Mouse (Mus musculus): ENCODE measurements around the gene Tspan17. TPM values are rescaled to one million over a fixed set of nuclear protein-coding genes. Genes with fewer than 3 reads are reported as not detected.

Gene Tspan17
- polyA plus RNA-seq, 2 experiments = 2.6 to 4.4 TPM

GRCm38 (mm10) chr13:54754169-54755080 lies 34.8 kb upstream of the Tspan17 start:
- Histone ChIP-seq H3K27me3 (ENCODE audit: control insufficient read depth, insufficient read depth, low read length) (peaks cover 20% of the 10 kb centered on the region), H3K4me3 (replicated peaks; ENCODE audit: low read length) (no peak overlapping the region), H3K9ac (ENCODE audit: low read depth, low read length, severe bottlenecking) (no peak overlapping the region), H3K27ac (replicated peaks; ENCODE audit: low read depth, low read length) (no peak overlapping the region), H3K4me2 (replicated peaks; ENCODE audit: low read depth, low read length, severe bottlenecking) (no peak overlapping the region), H3K4me1 (ENCODE audit: control insufficient read depth, insufficient read depth, low read length) (peaks cover 10% of the 10 kb centered on the region), H3K36me3 (ENCODE audit: control insufficient read depth, insufficient read depth, low read length) (no peaks in the 10 kb centered on the region), H3K9me3 (ENCODE audit: control insufficient read depth, low read length) (no peaks in the 10 kb centered on the region)
- ATAC-seq (ENCODE audit: low FRiP score, low read depth) (no peak), DNase-seq (ENCODE audit: low spot score) (no peak)
- 36% methylated on average over 12 of the region's 12 CpGs for WGBS
- TF ChIP-seq POLR2A (IDR thresholded peaks at IDR 0.05; ENCODE audit: borderline replicate concordance, extremely low read depth, insufficient read depth, insufficient read length) = no peak

- no peak for DNase-seq (ENCODE audit: low spot score)
- no peaks in the 10 kb centered on the region for H3K36me3 ChIP-seq (ENCODE audit: control insufficient read depth, insufficient read depth, low read length)
- H3K27me3 ChIP-seq (ENCODE audit: control insufficient read depth, insufficient read depth, low read length) = peaks cover 16% of the 10 kb centered on the region
- H3K4me2 ChIP-seq (replicated peaks; ENCODE audit: low read depth, low read length, severe bottlenecking) = no peak overlapping the region
- no peaks in the 10 kb centered on the region for H3K9me3 ChIP-seq (ENCODE audit: control insufficient read depth, low read length)
- no peak overlapping the region for H3K27ac ChIP-seq (replicated peaks; ENCODE audit: low read depth, low read length)
- 20% methylated on average over 9 of the region's 9 CpGs for WGBS
- peaks cover 6% of the 10 kb centered on the region for H3K4me1 ChIP-seq (ENCODE audit: control insufficient read depth, insufficient read depth, low read length)
- no peak for TF ChIP-seq POLR2A (IDR thresholded peaks at IDR 0.05; ENCODE audit: borderline replicate concordance, extremely low read depth, insufficient read depth, insufficient read length)
- ATAC-seq (ENCODE audit: low FRiP score, low read depth) = no peak
- no peak overlapping the region for H3K9ac ChIP-seq (ENCODE audit: low read depth, low read length, severe bottlenecking)
- H3K4me3 ChIP-seq (replicated peaks; ENCODE audit: low read length) = no peak overlapping the region
Measured at GRCm38 (mm10) chr13:54755201-54755830, 33.9 kb upstream of the Tspan17 start.

- 83% methylated on average over 8 of the region's 8 CpGs for WGBS
- no peak for DNase-seq (ENCODE audit: low spot score)
- H3K36me3 ChIP-seq (ENCODE audit: control insufficient read depth, insufficient read depth, low read length) = no peaks in the 10 kb centered on the region
- H3K9me3 ChIP-seq (ENCODE audit: control insufficient read depth, low read length) = no peaks in the 10 kb centered on the region
- peaks cover 12% of the 10 kb centered on the region for H3K27me3 ChIP-seq (ENCODE audit: control insufficient read depth, insufficient read depth, low read length)
- ATAC-seq (ENCODE audit: low FRiP score, low read depth) = no peak
- no peak overlapping the region for H3K9ac ChIP-seq (ENCODE audit: low read depth, low read length, severe bottlenecking)
- H3K4me3 ChIP-seq (replicated peaks; ENCODE audit: low read length) = no peak overlapping the region
- no peak overlapping the region for H3K27ac ChIP-seq (replicated peaks; ENCODE audit: low read depth, low read length)
- TF ChIP-seq POLR2A (IDR thresholded peaks at IDR 0.05; ENCODE audit: borderline replicate concordance, extremely low read depth, insufficient read depth, insufficient read length) = no peak
- no peak overlapping the region for H3K4me2 ChIP-seq (replicated peaks; ENCODE audit: low read depth, low read length, severe bottlenecking)
- peaks cover 6% of the 10 kb centered on the region for H3K4me1 ChIP-seq (ENCODE audit: control insufficient read depth, insufficient read depth, low read length)
Measured at GRCm38 (mm10) chr13:54756156-54756712, 32.9 kb upstream of the Tspan17 start.

- Histone ChIP-seq H3K36me3 (ENCODE audit: control insufficient read depth, insufficient read depth, low read length) (no peaks in the 10 kb centered on the region), H3K4me1 (ENCODE audit: control insufficient read depth, insufficient read depth, low read length) (peaks cover 6% of the 10 kb centered on the region), H3K27me3 (ENCODE audit: control insufficient read depth, insufficient read depth, low read length) (peaks cover 12% of the 10 kb centered on the region), H3K4me3 (replicated peaks; ENCODE audit: low read length) (peak overlapping the region; percentile 29; the same call in 1 of the 2 replicates), H3K9ac (ENCODE audit: low read depth, low read length, severe bottlenecking) (no peak overlapping the region), H3K4me2 (replicated peaks; ENCODE audit: low read depth, low read length, severe bottlenecking) (peak overlapping the region; percentile 61; the same call in 1 of the 2 replicates), H3K27ac (replicated peaks; ENCODE audit: low read depth, low read length) (no peak overlapping the region), H3K9me3 (ENCODE audit: control insufficient read depth, low read length) (no peaks in the 10 kb centered on the region)
- WGBS = 42% methylated on average over 10 of the region's 10 CpGs
- no peak for DNase-seq (ENCODE audit: low spot score)
- no peak for TF ChIP-seq POLR2A (IDR thresholded peaks at IDR 0.05; ENCODE audit: borderline replicate concordance, extremely low read depth, insufficient read depth, insufficient read length)
- ATAC-seq (ENCODE audit: low FRiP score, low read depth) = no peak
Measured at GRCm38 (mm10) chr13:54757093-54757830, 31.9 kb upstream of the Tspan17 start.
